Mouse (Mus musculus): ENCODE results near the gene Nup188.

DNA sequence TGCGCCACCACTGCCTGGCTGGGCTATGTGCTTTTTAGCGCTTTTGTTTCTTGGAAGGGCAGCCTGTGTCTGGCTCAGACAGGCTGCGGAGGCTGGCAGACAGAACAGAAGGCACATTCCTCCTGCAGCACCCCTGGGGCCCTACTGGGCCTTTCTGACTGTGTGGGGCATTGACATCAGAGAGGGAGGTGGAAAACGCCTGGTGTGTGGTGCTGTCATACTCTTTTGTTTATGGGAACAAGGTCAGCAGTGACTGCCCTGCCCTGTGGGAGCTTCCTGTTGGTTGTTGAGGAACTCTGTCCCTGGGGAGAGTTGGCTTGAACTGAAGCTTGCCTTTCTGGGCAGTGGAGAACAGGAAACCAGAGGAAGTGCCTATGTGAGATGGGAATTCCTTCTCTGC, 43.7 kb upstream of the Nup188 start:
- TF ChIP-seq CTCF (IDR thresholded peaks at IDR 0.05; ENCODE audit: control insufficient read depth, insufficient read depth, insufficient replicate concordance, low read depth, low read length) (no peak), POLR2A (IDR thresholded peaks at IDR 0.05; ENCODE audit: control insufficient read depth, low read depth, low read length) (no peak)

Measured in testis, adult 2 months (tissue).